Mouse (Mus musculus) ovary, postnatal 36 days (tissue): ENCODE results near the gene Fv1.
A peak's percentile ranks its signal among the peaks of the same experiment; 100 is the strongest.

ENCODE experiments used
- DNase-seq: peaks from one replicate; pipeline ENCODE4 v3.0.0; 2022; ENCODE audit warnings: low spot score, mixed read lengths

Fv1 gene

DNA sequence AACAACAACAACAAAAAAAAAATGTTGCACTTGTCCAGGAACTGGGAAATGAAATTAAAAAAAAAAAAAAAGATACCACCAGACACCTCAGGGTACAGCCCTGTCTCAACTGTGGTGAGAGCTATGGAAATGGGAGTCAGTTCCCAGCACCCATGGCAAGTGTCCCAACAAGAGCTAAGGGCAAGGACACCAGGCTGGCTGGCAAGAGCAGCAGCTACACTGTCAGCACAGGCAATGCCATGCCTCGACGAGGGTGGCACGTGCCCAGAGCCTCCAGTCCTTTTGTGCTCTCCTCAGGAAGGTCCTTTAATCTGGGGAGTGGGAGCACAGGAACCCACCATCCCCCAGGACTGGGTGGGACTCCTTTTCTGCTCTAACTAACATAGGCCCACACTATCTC is 15.4 kb downstream of the Fv1 start:
- DNase-seq, result no peak

- DNase-seq, result no peak
These were observed 17.4 kb downstream of the Fv1 start for GRCm38 (mm10) chr4:147886158-147886557.

- no peak for DNase-seq
These were observed 18.5 kb downstream of the Fv1 start for GRCm38 (mm10) chr4:147887277-147887676.

DNA sequence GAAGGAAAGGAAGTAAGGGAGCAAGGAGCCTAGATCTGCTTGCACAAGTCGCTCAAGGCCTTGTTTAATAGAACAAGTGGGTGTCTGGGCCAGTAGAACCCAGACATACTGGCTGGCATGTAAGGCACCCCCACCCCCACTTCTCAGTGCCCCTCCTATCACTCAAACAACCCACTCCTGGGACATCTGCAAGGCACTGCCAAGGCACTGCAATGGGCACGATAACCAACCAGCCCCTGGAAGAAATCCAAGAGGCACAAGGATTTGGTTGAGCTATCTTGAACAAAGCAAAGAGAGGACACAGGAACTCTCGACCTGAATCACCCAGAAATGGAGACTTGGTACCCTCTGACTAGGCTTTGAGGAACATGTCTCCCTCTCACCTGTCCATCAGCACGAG is 19.5 kb downstream of the Fv1 start:
- DNase-seq, result no peak

DNA sequence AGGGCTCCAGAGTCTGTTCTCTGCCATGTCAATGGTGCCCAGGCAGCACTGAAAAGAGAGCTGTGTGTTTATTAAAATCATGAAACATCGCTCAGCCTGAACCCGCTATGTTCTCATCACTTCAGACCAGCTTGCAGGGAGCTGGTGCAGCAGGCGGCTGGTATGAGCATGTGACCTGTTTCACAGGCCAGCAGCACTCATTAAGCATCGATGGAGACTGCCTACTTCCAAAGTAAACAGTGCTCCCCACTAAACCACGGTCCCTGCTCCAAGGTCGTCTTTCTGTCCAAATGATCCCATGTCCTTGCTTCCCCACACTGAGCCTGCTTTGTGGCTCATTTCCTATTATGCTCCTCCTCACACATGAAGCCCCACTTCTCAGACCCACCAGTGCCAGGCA is 21.6 kb downstream of the Fv1 start:
- no peak for DNase-seq

DNA sequence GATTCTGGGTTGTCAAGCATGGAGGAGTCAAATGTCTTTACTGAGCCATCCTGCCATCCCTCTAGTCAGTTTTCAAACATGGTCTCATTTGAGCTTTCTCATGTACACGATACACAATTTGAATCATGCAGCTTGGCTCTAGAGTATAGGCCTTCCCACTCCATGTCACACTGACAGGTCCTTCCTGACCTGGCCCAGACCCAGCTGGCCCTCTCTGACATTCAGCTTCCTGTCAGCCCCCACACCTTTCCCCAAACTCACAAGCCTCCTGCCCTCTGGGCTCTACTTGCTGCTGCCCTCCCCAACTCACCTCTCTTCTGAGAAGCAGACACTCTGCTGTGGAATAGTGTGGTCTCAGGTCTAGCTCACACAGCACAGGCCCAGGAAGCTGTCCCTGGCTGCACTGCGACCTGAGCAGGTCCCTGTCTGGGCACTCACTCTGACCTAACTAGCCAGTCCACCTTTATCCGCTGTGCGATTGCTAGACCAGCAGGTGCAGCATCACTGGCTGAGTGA is 27.1 kb downstream of the Fv1 start:
- DNase-seq, result no peak

GRCm38 (mm10) chr4:147896411-147896810 is 27.6 kb downstream of the Fv1 start:
- DNase-seq, result no peak

DNA sequence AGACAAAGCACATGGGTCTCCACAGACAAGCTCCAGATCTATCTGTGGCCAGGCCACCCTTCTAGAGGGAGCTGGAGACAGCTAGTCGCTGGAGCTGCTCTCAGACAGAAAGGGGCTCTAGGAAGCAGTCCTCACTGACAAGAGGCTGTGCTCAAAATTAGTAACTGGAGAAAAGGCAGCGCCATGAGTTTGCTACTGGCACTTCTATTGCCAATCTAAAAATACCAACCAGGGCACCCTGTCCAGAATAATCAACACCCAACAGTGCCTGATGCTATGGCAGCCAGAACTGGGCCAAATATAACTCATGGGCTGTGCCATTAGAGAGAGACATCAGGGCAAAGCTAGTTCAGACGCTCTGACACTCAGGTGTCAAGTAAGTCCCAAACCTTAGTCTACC is 28.6 kb downstream of the Fv1 start:
- no peak for DNase-seq

DNA sequence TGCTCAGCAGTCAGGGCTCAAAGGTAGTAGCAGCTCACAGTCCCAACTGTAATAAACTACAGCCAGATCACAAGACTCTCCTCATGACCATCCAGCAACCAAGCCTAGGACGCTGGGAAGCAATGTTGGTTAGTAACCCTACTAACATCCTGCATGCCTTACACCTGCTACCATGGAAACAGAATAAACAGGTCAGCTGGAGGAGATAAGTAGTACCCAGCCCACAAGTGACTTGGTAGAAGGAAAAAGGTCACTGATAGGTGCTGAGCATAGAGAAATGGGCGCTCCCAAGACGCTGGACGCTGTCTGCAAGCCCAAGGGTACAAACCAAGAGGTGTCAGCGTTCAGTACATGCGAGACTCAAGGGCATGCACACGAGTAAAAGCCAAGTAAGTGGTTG is 31.7 kb downstream of the Fv1 start:
- no peak for DNase-seq

- no peak for DNase-seq
These were observed 34.2 kb downstream of the Fv1 start for GRCm38 (mm10) chr4:147902906-147903500.

GRCm38 (mm10) chr4:147903601-147904000 is 34.8 kb downstream of the Fv1 start:
- DNase-seq, result no peak

DNA sequence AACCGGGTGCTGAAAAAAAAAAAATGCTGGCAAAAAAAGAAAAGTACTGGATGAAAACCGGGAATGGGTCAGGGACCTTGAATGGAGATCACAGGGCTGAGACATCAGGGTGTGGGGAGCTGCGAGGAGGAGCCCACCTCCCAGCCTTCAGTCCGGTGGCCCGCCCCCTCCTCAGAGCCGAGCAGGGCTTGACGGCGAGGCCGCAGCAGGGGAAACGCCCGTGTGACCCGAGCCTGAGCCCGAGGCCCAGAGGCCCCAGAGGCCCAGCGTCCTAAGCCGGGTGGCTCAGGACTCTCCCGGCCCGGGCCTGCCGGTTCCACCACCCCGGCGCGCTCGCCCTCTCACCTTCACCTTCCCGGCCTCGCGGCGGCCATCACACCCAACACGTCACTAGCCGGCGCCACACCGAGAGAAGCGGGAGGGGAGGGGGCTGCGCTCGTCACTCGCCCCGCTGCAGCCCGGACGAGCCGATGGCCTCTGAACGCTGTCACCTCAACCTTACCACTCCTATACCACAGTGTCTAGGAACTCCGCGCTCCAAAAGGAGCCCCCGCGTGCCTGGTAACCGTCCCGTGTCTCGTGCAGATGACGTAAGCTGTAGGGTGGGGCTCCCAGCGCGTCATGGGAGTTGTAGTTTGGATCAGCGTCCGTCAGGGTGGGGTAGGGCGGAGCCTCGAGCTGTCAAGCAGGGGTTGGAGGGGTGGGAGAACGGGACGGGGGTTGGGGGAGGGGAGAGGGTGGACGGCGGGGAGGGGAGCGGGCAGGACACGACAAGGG is 35.7 kb downstream of the Fv1 start, which contains the start of gene Mfn2:
Gene Mfn2, minus strand, starts transcription at position 392 of the 777 bp plus-strand sequence.
- DNase-seq, result peak; percentile 85

- no peak for DNase-seq
These were observed 36.4 kb downstream of the Fv1 start for GRCm38 (mm10) chr4:147905090-147905659.

GRCm38 (mm10) chr4:147906230-147906629 is 37.5 kb downstream of the Fv1 start:
- DNase-seq, result no peak

- DNase-seq, result no peak
These were observed 40.7 kb downstream of the Fv1 start for GRCm38 (mm10) chr4:147909486-147909885.

DNA sequence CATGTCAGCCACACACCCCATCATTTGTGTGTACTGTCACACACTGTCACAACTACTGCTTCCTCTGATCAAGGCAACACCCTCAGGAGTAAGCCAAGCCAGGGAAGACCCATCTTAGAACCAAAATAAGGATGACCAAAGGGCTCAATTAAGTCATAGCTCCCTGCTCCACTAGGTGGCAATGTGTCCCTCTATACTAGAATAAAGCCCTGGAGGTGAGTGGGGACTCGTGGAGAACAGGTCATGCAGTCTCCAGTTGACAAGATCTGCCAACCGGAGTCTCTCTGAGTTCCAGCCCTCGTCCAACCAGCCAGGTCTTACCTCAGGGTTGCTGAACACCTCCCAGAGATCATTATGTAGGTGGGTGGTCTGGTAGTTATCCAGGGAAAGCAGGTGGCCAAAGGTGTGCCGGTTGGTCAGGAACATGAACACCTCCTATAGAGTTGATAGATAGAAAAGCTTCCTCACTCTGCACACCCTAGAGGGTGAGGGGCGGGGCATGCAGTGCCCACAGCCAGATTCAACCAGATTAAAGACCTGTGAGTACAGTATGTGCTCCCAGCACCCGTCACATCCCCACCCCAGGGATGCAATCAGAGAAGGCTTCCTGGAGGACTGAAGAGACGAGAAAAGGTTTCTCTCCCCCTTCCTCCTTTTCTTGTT is 49.8 kb downstream of the Fv1 start:
- no peak for DNase-seq
